Mouse (Mus musculus) left cerebral cortex, postnatal 14 days (tissue): ENCODE data around the gene Amelx. TPM values are rescaled to one million over a fixed set of nuclear protein-coding genes. Genes with fewer than 3 reads are reported as not detected.

ENCODE experiments used
- DNase-seq, 2 experiments: peaks; one replicate each; pipeline ENCODE4 v3.0.0; 2021 to 2022; ENCODE audit warnings: low spot score in 2 of 2, mixed read lengths in 1 of 2
- intact Hi-C: fragments of 180-260 bp; cut with DNase I; formaldehyde crosslinking; loops from one replicate; pipeline ENCODE4 v1.15.1; 2025
- long read RNA-seq, 2 experiments: library from polyadenylated mRNA; stranded (forward); transcript quantifications; one replicate each; pipeline ENCODE4 v2.0.0; 2021
- total RNA-seq, 2 experiments: library from RNA; stranded (reverse); gene quantifications; 2 replicates each; pipeline ENCODE4 v1.2.3; 2021

Gene Amelx
- not detected for total RNA-seq
- long read RNA-seq, experiment 1: 0 reads
- long read RNA-seq, experiment 2: 0 reads

GRCm38 (mm10) chrX:169187100-169187499 lies at the start of gene Amelx:
Gene Amelx (minus strand): TSS chrX:169187200.
- intact Hi-C loops: no loop called here
- no peak for DNase-seq

- intact Hi-C loops: no loop called here
- no peak for DNase-seq
Measured at GRCm38 (mm10) chrX:169222357-169223062, 35.5 kb upstream of the Amelx start.

GRCm38 (mm10) chrX:169220064-169220463 lies 33.1 kb upstream of the Amelx start:
- intact Hi-C loops: no loop called here
- DNase-seq: no peak

GRCm38 (mm10) chrX:169210019-169210418 lies 23.0 kb upstream of the Amelx start:
- DNase-seq: no peak
- intact Hi-C loops: no loop called here

GRCm38 (mm10) chrX:169178634-169179033 lies 8.4 kb downstream of the Amelx start:
- intact Hi-C loops: no loop called here
- no peak for DNase-seq

GRCm38 (mm10) chrX:169173796-169174195 lies 13.2 kb downstream of the Amelx start:
- intact Hi-C loops: no loop called here
- DNase-seq: no peak

GRCm38 (mm10) chrX:169170981-169171380 lies 16.0 kb downstream of the Amelx start:
- intact Hi-C loops: no loop called here

GRCm38 (mm10) chrX:169158385-169158784 lies 28.6 kb downstream of the Amelx start:
- DNase-seq: no peak
- intact Hi-C loops: no loop called here

More at GRCm38 (mm10) chrX:169170981-169171380, 16.0 kb downstream of the Amelx start:
- no peak for DNase-seq

- DNase-seq: no peak
- intact Hi-C loops: no loop called here
Measured at GRCm38 (mm10) chrX:169153805-169154204, 33.2 kb downstream of the Amelx start.

GRCm38 (mm10) chrX:169140467-169140866 lies 46.5 kb downstream of the Amelx start:
- intact Hi-C loops: no loop called here
- no peak for DNase-seq

- intact Hi-C loops: no loop called here
- DNase-seq: no peak
Measured at GRCm38 (mm10) chrX:169139758-169140157, 47.2 kb downstream of the Amelx start.

Other genes with a start within 250 kb of the Amelx start
- 10 to 100 TPM; 30.4 to 34.6 TPM for gene Hccs, start 133.2 kb upstream of the Amelx start, total RNA-seq